Mouse (Mus musculus) heart, postnatal 10 days (tissue): Measurements from ENCODE around the gene Gclm. TPM values are rescaled to one million over a fixed set of nuclear protein-coding genes. Genes with fewer than 3 reads are reported as not detected.

Experiments
- microRNA-seq, 2 experiments: library from miRNA; unstranded; fragments of <30 nt; microRNA quantifications; one replicate each; pipeline ENCODE4 v1.2.0; 2022
- total RNA-seq, 2 experiments: library from RNA; stranded (reverse); gene quantifications; 2 replicates each; pipeline ENCODE4 v1.2.3; 2021

The Gclm gene
- total RNA-seq, 2 experiments from 2014 or later: 52.4 to 56.0 TPM

Small RNA genes lying within 50 kb of the gene (microRNA-seq; reads per million reads assigned to microRNA genes)
- gene Gm22903 (0 reads per million in 2 experiments), gene Mir760 (8.8 to 16.3 reads per million in 2 experiments)

Other genes starting within 250 kb of the Gclm start
- gene Abca4, start 201.1 kb upstream of the Gclm start, total RNA-seq: 1 to 10 TPM; 4.5 to 5.3 TPM
- gene Dnttip2, start 28.8 kb downstream of the Gclm start, total RNA-seq: 10 to 100 TPM; 25.3 to 30.9 TPM
- 10 to 100 TPM in 1 of 2 experiments, 1 to 10 TPM in 1; 9.3 to 10.0 TPM for gene Bcar3, start 48.6 kb downstream of the Gclm start, total RNA-seq